Mouse (Mus musculus): ENCODE measurements around the gene Tfap4. TPM values are rescaled to one million over a fixed set of nuclear protein-coding genes. Genes with fewer than 3 reads are reported as not detected.

The Tfap4 gene
- polyA plus RNA-seq, 1 experiment from 2014 or later = 39.5 TPM

GRCm38 (mm10) chr16:4500598-4501385 is 58.9 kb downstream of the Tfap4 start:
- Histone ChIP-seq H3K36me3 (replicated peaks) (peaks cover 6% of the 10 kb centered on the region; the same call in 1 of the 2 replicates), H3K4me3 (no peak overlapping the region), H3K4me1 (peaks cover 10% of the 10 kb centered on the region; the same call in 1 of the 2 replicates), H3K27me3 (replicated peaks; ENCODE audit: low read depth, poor library complexity, severe bottlenecking) (no peaks in the 10 kb centered on the region), H3K27ac (replicated peaks) (no peak overlapping the region), H3K9me3 (no peaks in the 10 kb centered on the region)
- no peak for DNase-seq (ENCODE audit: low spot score)
- WGBS = 91% methylated on average over 8 of the region's 8 CpGs

DNA sequence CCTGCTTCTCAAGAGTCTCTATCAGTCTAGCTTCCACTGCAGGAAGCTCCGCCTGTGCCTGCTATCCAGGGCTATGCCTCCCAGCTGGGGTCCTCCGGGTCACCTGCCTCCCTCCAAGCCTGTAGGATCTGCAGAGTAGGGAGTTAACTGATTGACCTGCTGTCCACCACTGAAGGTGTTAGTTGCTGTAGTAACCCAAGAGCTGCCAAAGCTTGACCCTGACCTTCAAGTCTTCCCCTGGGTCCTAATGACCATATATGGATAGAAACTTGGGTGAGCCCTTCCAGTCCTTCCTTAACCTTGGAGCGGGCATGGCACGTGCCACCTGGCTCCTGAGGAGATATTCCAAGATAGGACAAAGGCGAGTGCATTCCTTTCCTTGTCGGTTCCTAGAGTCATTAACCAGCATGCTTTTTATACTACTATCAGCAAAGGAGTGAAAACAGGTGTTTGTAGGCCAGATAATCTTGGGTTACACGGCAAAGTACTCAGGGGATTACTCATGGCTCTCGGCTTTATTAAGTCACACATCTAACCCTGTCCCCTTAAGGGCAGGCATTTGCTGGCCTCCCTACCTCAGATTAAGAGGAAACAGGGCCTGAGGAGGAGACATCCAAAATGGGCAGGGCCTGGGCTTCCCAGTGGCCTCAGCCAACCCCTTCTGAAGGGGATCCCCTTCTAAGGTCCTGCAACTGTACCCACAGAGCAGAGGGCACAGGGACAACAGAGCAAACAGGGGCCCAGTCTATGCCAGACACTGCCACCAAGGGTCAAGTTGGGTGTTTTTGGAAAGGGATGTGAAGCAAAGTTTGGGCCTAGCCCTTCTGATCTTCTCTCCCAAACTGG is 61.7 kb downstream of the Tfap4 start:
- Histone ChIP-seq H3K4me3 (no peak overlapping the region), H3K27ac (replicated peaks) (no peak overlapping the region), H3K36me3 (replicated peaks) (peaks cover 12% of the 10 kb centered on the region; the same call in 1 of the 2 replicates), H3K4me1 (peaks cover 10% of the 10 kb centered on the region; the same call in 1 of the 2 replicates), H3K27me3 (replicated peaks; ENCODE audit: low read depth, poor library complexity, severe bottlenecking) (no peaks in the 10 kb centered on the region), H3K9me3 (no peaks in the 10 kb centered on the region)
- WGBS = 75% methylated on average over 8 of the region's 8 CpGs
- DNase-seq (ENCODE audit: low spot score) = no peak

DNA sequence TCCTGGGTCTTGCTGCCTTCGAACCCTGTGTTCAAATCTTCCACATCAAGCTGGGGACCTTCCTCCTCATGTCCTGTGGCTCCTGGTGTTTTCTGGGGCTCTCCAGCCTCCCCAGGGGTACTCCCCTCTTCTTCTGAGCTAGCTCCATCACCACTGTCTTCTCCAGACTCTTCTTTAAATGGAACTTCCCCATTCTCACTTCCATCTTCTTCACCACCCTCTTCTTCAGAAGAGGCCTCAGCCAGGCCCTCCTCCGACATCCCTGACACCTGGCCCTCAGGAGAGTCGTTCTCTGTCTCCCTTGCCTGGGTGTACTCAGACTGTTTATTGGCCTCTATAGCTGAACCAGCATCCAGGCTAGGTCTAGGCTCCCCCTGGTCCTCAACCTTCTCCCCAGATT is 63.2 kb downstream of the Tfap4 start:
- DNase-seq (ENCODE audit: low spot score) = no peak
- no peak overlapping the region for H3K4me3 ChIP-seq
- H3K9me3 ChIP-seq = no peaks in the 10 kb centered on the region
- H3K27ac ChIP-seq (replicated peaks) = no peak overlapping the region
- H3K4me1 ChIP-seq = peaks cover 10% of the 10 kb centered on the region; the same call in 1 of the 2 replicates
- no peaks in the 10 kb centered on the region for H3K27me3 ChIP-seq (replicated peaks; ENCODE audit: low read depth, poor library complexity, severe bottlenecking)
- WGBS = 91% methylated on average over 3 of the region's 3 CpGs
- H3K36me3 ChIP-seq (replicated peaks) = peaks cover 22% of the 10 kb centered on the region

DNA sequence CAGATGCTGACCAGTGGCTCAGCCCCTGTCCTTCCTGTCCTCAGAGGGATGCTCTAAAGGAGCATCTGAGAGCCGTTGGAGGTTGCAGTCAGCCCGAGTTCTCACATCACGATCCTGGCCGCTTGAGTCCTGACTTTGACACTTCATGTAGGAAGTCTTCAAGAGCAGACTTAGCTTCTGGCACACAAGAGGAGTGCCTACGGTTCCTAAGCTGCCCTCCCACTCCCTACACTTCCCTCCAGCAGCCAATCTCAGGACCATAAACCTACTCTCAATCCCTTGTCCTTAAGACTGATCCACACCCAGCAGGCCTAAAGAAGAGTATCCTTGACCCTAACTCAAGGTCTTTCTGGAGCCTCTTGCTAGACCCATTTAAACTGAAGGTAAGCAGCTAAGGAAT is 63.8 kb downstream of the Tfap4 start:
- no peaks in the 10 kb centered on the region for H3K27me3 ChIP-seq (replicated peaks; ENCODE audit: low read depth, poor library complexity, severe bottlenecking)
- DNase-seq (ENCODE audit: low spot score) = no peak
- no peaks in the 10 kb centered on the region for H3K9me3 ChIP-seq
- H3K27ac ChIP-seq (replicated peaks) = no peak overlapping the region
- no peak overlapping the region for H3K4me3 ChIP-seq
- 89% methylated on average over 5 of the region's 5 CpGs for WGBS
- peaks cover 10% of the 10 kb centered on the region; the same call in 1 of the 2 replicates for H3K4me1 ChIP-seq
- peaks cover 22% of the 10 kb centered on the region for H3K36me3 ChIP-seq (replicated peaks)

Other genes with a start within 250 kb of the Tfap4 start
- gene Adcy9, start 139.4 kb downstream of the Tfap4 start, polyA plus RNA-seq (2016; fragmentation: Nextera tagmentation; extraction: Ambion mirVana) = 0.43 and 0.57 TPM in 2 replicates
- 25.5 and 26.6 TPM in 2 replicates for gene Srl, start 18.0 kb downstream of the Tfap4 start, polyA plus RNA-seq (2016; fragmentation: Nextera tagmentation; extraction: Ambion mirVana)
- 22.2 and 22.3 TPM in 2 replicates for gene Glis2, start 34.9 kb upstream of the Tfap4 start, polyA plus RNA-seq (2016; fragmentation: Nextera tagmentation; extraction: Ambion mirVana)
- 92.6 and 97.5 TPM in 2 replicates for gene Pam16, start 65.1 kb upstream of the Tfap4 start, polyA plus RNA-seq (2016; fragmentation: Nextera tagmentation; extraction: Ambion mirVana)
- 14.4 and 16.2 TPM in 2 replicates for gene Vasn, start 80.1 kb upstream of the Tfap4 start, polyA plus RNA-seq (2016; fragmentation: Nextera tagmentation; extraction: Ambion mirVana)
- gene Dnaja3, start 80.1 kb upstream of the Tfap4 start, polyA plus RNA-seq (2016; fragmentation: Nextera tagmentation; extraction: Ambion mirVana) = 66.6 and 66.7 TPM in 2 replicates
- gene Coro7, start 119.9 kb upstream of the Tfap4 start, polyA plus RNA-seq (2016; fragmentation: Nextera tagmentation; extraction: Ambion mirVana) = 23.3 and 23.9 TPM in 2 replicates
- gene Nmral1, start 159.5 kb upstream of the Tfap4 start, polyA plus RNA-seq (2016; fragmentation: Nextera tagmentation; extraction: Ambion mirVana) = 218 and 228 TPM in 2 replicates
- 84.6 and 91.9 TPM in 2 replicates for gene Hmox2, start 166.5 kb upstream of the Tfap4 start, polyA plus RNA-seq (2016; fragmentation: Nextera tagmentation; extraction: Ambion mirVana)
- gene Cdip1, start 230.4 kb upstream of the Tfap4 start, polyA plus RNA-seq (2016; fragmentation: Nextera tagmentation; extraction: Ambion mirVana) = 112 and 116 TPM in 2 replicates